Comparison of ENCODE assay signal across 7 mouse cellular contexts in the genomic region with DNA sequence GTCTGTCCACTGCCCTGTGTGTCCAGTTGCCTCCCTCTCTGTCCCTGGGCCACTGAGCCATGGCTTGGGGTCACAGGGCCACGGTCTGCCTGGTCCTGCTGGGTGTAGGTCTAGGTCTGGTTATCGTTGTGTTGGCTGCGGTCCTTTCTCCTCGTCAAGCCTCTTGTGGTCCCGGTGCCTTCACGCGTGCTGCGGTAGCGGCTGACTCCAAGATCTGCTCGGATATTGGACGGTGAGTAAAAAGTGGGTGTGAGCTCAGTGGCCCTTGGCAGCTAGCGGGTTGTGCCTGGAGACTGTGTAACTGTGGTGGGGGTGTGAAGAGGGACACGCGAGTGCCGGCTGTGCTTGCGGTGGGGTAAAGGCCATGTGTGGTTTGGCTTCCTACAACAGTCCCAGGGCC. TPM values are rescaled to one million over a fixed set of nuclear protein-coding genes. Genes with fewer than 3 reads are reported as not detected.
DNase-seq lines count a peak whose midpoint lies in the region; ATAC-seq and TF ChIP-seq lines count a peak whose summit lies in the region.

No protein-coding gene starts in this region.

- TF ChIP-seq CTCF in heart, postnatal 0 days (IDR thresholded peaks at IDR 0.05; ENCODE audit: low read depth), result no peak

- peak overlapping the region; percentile 56 for H3K4me2 ChIP-seq in heart, postnatal 0 days (ENCODE audit: low read depth, low read length)

- peak overlapping the region; percentile 81 for H3K27ac ChIP-seq in heart, postnatal 0 days (ENCODE audit: low read depth)

- peak; percentile 50 for DNase-seq in 416B (ENCODE audit: low read depth)
- DNase-seq in B cell, adult 2 months, result peak; percentile 36 to 39
- DNase-seq in heart, postnatal 0 days (ENCODE audit: low spot score), result peak; percentile 13
- peak; percentile 38 to 62 for DNase-seq in kidney, postnatal 4 days
- DNase-seq in frontal cortex, postnatal 25 days (ENCODE audit: low spot score in 2 of 2), result no peak
- no peak for DNase-seq in cerebellum, adult 11-12 months

- no peaks in the 10 kb centered on the region for H3K9me3 ChIP-seq in heart, postnatal 0 days (replicated peaks; ENCODE audit: control insufficient read depth, low read length)

- H3K27me3 ChIP-seq in heart, postnatal 0 days (ENCODE audit: control insufficient read depth, insufficient read depth, low read length), result 0 out of 2 replicates have a peak, but pooled peaks cover 7% of the 10 kb centered on the region

- H3K36me3 ChIP-seq in heart, postnatal 0 days (replicated peaks; ENCODE audit: control insufficient read depth, insufficient read depth, low read length), result no peaks in the 10 kb centered on the region

- no peak for ATAC-seq in heart, postnatal 0 days (ENCODE audit: insufficient read depth, low read depth)
- ATAC-seq in neutrophil, adult 5-6 weeks (ENCODE audit: extremely low read depth, insufficient number of reproducible peaks, low FRiP score, poor library complexity, severe bottlenecking), result peak; percentile 13; the same call in 1 of the 2 replicates

- peaks cover 23% of the 10 kb centered on the region for H3K4me1 ChIP-seq in heart, postnatal 0 days (ENCODE audit: control insufficient read depth, insufficient read depth)

- peak overlapping the region; percentile 45 for H3K9ac ChIP-seq in heart, postnatal 0 days (replicated peaks; ENCODE audit: low read depth, low read length)

- no peak for TF ChIP-seq EP300 in heart, postnatal 0 days (IDR thresholded peaks at IDR 0.05; ENCODE audit: low read depth)

- WGBS in heart, postnatal 0 days, result 40% methylated on average over 16 of the region's 16 CpGs

- peak overlapping the region; percentile 38 for H3K4me3 ChIP-seq in heart, postnatal 0 days (ENCODE audit: low read depth, low read length)

RNA-seq across cellular contexts. Expression of gene Ggt5, which starts 0.5 kb away (rescaled TPM):
- total RNA-seq in heart, postnatal 0 days (2014; rRNA removed; ENCODE audit: low replicate concordance), result 17.8 and 53.4 TPM in 2 replicates
- 6.7 and 7.6 TPM in 2 replicates for polyA plus RNA-seq in heart, postnatal 0 days (2015; fragmentation: Nextera tagmentation; extraction: Ambion mirVana)
- 40.3 and 58.7 TPM in 2 replicates for total RNA-seq in neutrophil, adult 5-6 weeks (2017)

RNA-seq across cellular contexts. Expression of gene Ggt1, which starts 28.2 kb away (rescaled TPM):
- 0.81 TPM in 1 of 2 replicates, not detected in the other for total RNA-seq in heart, postnatal 0 days (2014; rRNA removed; ENCODE audit: low replicate concordance)
- polyA plus RNA-seq in heart, postnatal 0 days (2015; fragmentation: Nextera tagmentation; extraction: Ambion mirVana), result 0.29 and 0.37 TPM in 2 replicates
- 4.1 and 4.3 TPM in 2 replicates for total RNA-seq in neutrophil, adult 5-6 weeks (2017)

RNA-seq across cellular contexts. Expression of gene Lrrc75b, which starts 29.5 kb away (rescaled TPM):
- total RNA-seq in heart, postnatal 0 days (2014; rRNA removed; ENCODE audit: low replicate concordance), result 0.23 and 2.9 TPM in 2 replicates
- 0.81 and 0.83 TPM in 2 replicates for polyA plus RNA-seq in heart, postnatal 0 days (2015; fragmentation: Nextera tagmentation; extraction: Ambion mirVana)
- total RNA-seq in neutrophil, adult 5-6 weeks (2017), result 0.25 and 0.58 TPM in 2 replicates

RNA-seq across cellular contexts. Expression of gene Susd2, which starts 54.2 kb away (rescaled TPM):
- 6.1 and 7.9 TPM in 2 replicates for total RNA-seq in heart, postnatal 0 days (2014; rRNA removed; ENCODE audit: low replicate concordance)
- polyA plus RNA-seq in heart, postnatal 0 days (2015; fragmentation: Nextera tagmentation; extraction: Ambion mirVana), result 3.6 and 4.1 TPM in 2 replicates
- 0.47 and 0.74 TPM in 2 replicates for total RNA-seq in neutrophil, adult 5-6 weeks (2017)

Comparison
In these comparisons a context has a peak if more than half of its experiments do, and no peak if none do; other contexts are left out.
1. DNase-seq: peak in 416B (single experiment), B cell, adult 2 months (2 of 2), heart, postnatal 0 days (single experiment) and kidney, postnatal 4 days (2 of 2); none in frontal cortex, postnatal 25 days (0 of 2) and cerebellum, adult 11-12 months (single experiment).